30 mouse cellular contexts compared by ENCODE assay signal in the genomic region with DNA sequence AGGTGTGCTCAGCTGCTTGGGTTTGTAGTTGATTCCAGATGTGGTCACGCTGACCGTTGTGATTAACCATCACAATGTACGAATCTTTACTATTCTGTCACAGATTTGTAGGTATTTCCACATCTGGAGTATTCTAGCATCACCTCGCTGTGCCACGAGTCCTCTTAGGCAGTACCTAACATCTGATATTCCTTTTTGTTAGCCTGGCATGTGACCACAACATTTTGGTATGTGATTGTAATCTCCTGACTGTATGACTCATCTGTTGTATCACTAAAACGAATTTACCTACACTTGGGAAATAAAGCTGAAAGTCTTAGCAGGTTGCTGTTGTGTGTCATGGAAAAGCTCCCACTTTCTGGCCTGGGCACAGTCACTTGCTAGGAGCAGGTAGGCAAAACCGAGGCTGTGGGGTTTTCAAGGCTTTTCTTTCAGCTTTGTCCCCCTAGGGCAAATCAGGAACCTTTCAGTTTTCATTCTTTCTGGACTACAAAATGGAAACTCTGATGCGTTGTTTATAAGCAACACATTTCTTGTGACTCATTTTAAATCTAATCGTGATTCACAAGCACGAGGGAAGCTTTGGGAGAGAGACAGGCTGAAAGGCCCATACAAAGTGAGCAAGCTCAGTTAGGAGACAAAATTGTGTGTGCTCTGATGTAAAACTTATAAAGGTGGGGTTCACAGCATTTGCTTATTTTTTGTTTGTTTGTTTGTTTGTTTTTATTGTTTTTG.
A peak's percentile ranks its signal among the peaks of the same experiment; 100 is the strongest.
DNase-seq lines count a peak whose midpoint lies in the region; ATAC-seq lines count a peak whose summit lies in the region.
"Had no signal": no experiment of that assay in that cellular context is flagged by ENCODE, and none has a peak within 500 bp of the region (broad histone marks: within the 10 kb centered on the region; RNA-seq: fewer than 3 reads in every experiment).

No protein-coding gene starts in this region.

- no peaks in the 10 kb centered on the region for H3K27me3 ChIP-seq in heart, embryonic 11.5 days (ENCODE audit: control insufficient read depth, insufficient read depth, low read length)
- H3K27me3 ChIP-seq: embryonic facial prominence, embryonic 13.5 days; forebrain, embryonic 13.5 days; heart, embryonic 13.5 days had no signal

- no peaks in the 10 kb centered on the region for H3K4me1 ChIP-seq in heart, embryonic 11.5 days (ENCODE audit: control insufficient read depth, insufficient read depth, low read length)
- H3K4me1 ChIP-seq: embryonic facial prominence, embryonic 10.5 days; embryonic facial prominence, embryonic 13.5 days; forebrain, embryonic 13.5 days; heart, embryonic 13.5 days had no signal

- DNase-seq in heart, adult 11 months, result peak; percentile 59
- DNase-seq in Muller cell, postnatal 12 days (ENCODE audit: inconsistent ontology term), result peak; percentile 22
- DNase-seq in brain, adult 2 months (ENCODE audit: low read depth, low spot score), result peak; percentile 10
- DNase-seq in induced T-regulatory cell, adult 2 months (ENCODE audit: low read depth), result peak; percentile 10
- DNase-seq in thymus, postnatal 14 days, result no peak
- DNase-seq in cerebellum, adult 18-20 months, result no peak
- DNase-seq in retina, postnatal 1 day, result no peak
- DNase-seq: adrenal gland, postnatal 10 days; adrenal gland, postnatal 36 days; cerebellum, adult 11 months; cerebellum, adult 8-10 months; cerebellum, postnatal 10 days; cerebellum, postnatal 36 days; embryo, embryonic 11 days; gastrocnemius, adult 2 months; gastrocnemius, postnatal 14 days; heart, adult 18-20 months; heart, postnatal 14 days; heart, postnatal 4 days; kidney, adult 2 months had no signal

- 75% methylated on average over 10 of the region's 10 CpGs for WGBS in heart, embryonic 11.5 days (ENCODE audit: insufficient replicate concordance)

- no peak overlapping the region for H3K27ac ChIP-seq in heart, embryonic 11.5 days (ENCODE audit: low read depth, low read length)
- H3K27ac ChIP-seq: embryonic facial prominence, embryonic 10.5 days; embryonic facial prominence, embryonic 13.5 days; forebrain, embryonic 13.5 days; gastrocnemius, adult 2 months; heart, embryonic 13.5 days; hindbrain, embryonic 14.5 days; hindbrain, postnatal 0 days had no signal

- H3K36me3 ChIP-seq in heart, embryonic 11.5 days (ENCODE audit: control insufficient read depth, insufficient read depth, low read length), result no peaks in the 10 kb centered on the region
- H3K36me3 ChIP-seq: embryonic facial prominence, embryonic 10.5 days; embryonic facial prominence, embryonic 13.5 days; G1E; heart, embryonic 13.5 days had no signal

- H3K9me3 ChIP-seq in heart, embryonic 11.5 days (replicated peaks; ENCODE audit: control insufficient read depth, low read length), result no peaks in the 10 kb centered on the region
- H3K9me3 ChIP-seq: embryonic facial prominence, embryonic 10.5 days; embryonic facial prominence, embryonic 13.5 days; forebrain, embryonic 13.5 days; heart, embryonic 13.5 days had no signal

- no peak overlapping the region for H3K4me3 ChIP-seq in heart, embryonic 11.5 days (ENCODE audit: low read depth, low read length)
- H3K4me3 ChIP-seq: embryonic facial prominence, embryonic 10.5 days; embryonic facial prominence, embryonic 13.5 days; forebrain, embryonic 13.5 days; gastrocnemius, adult 2 months; heart, embryonic 13.5 days had no signal

- H3K9ac ChIP-seq in heart, embryonic 11.5 days (ENCODE audit: low read depth, low read length), result no peak overlapping the region
- H3K9ac ChIP-seq: embryonic facial prominence, embryonic 13.5 days; forebrain, embryonic 13.5 days; heart, embryonic 13.5 days; hindbrain, embryonic 14.5 days had no signal

- H3K4me2 ChIP-seq in heart, embryonic 11.5 days, result no peak overlapping the region
- H3K4me2 ChIP-seq: embryonic facial prominence, embryonic 13.5 days; forebrain, embryonic 13.5 days; heart, embryonic 13.5 days; hindbrain, embryonic 14.5 days had no signal

- no peak for ATAC-seq in heart, embryonic 11.5 days (replicated peaks; ENCODE audit: insufficient number of reproducible peaks, low FRiP score, low TSS enrichment)
- ATAC-seq: forebrain, embryonic 13.5 days; forebrain, embryonic 16.5 days; hindbrain, postnatal 0 days; intestine, postnatal 0 days had no signal

Comparison
In these comparisons a context has a peak if more than half of its experiments do, and no peak if none do; other contexts are left out.
1. DNase-seq: peak in heart, adult 11 months (single experiment), Muller cell, postnatal 12 days (single experiment), brain, adult 2 months (single experiment) and induced T-regulatory cell, adult 2 months (single experiment); none in thymus, postnatal 14 days (single experiment), cerebellum, adult 18-20 months (0 of 2) and retina, postnatal 1 day (single experiment).